Mouse (Mus musculus) liver, adult 2 months (tissue): ENCODE measurements around the gene Frmd4a. TPM values are rescaled to one million over a fixed set of nuclear protein-coding genes. Genes with fewer than 3 reads are reported as not detected.

ENCODE experiments used
- DNase-seq: peaks from one replicate; pipeline ENCODE4 v3.0.0-alpha.2; 2011; ENCODE audit warnings: low read depth, low spot score; ENCODE audit errors: extremely low read depth
- H3K27ac ChIP-seq: fragments of 200-500 bp; replicated peaks from 2 replicates; pipeline ENCODE4 v1.5.1; 2012; ENCODE audit warnings: low read depth, mild to moderate bottlenecking, control low read depth, inconsistent platforms, low read length; ENCODE audit not compliant: insufficient read depth
- H3K27me3 ChIP-seq: fragments of 200-500 bp; 2 replicates; pipeline ENCODE4 v1.6.1; 2012; ENCODE audit warnings: mild to moderate bottlenecking, moderate library complexity, low read length, inconsistent platforms; ENCODE audit not compliant: control insufficient read depth, insufficient read depth
- H3K36me3 ChIP-seq: fragments of 200-500 bp; 2 replicates; pipeline ENCODE4 v1.6.1; 2012; ENCODE audit warnings: low read length, inconsistent platforms; ENCODE audit not compliant: control insufficient read depth, insufficient read depth
- H3K4me1 ChIP-seq: fragments of 200-500 bp; 2 replicates; pipeline ENCODE4 v1.6.1; 2011; ENCODE audit warnings: low read length; ENCODE audit not compliant: control insufficient read depth, insufficient read depth
- H3K4me3 ChIP-seq: fragments of 200-500 bp; 2 replicates; pipeline ENCODE4 v1.5.1; 2011; ENCODE audit warnings: low read depth, mild to moderate bottlenecking, control low read depth, low read length, moderate library complexity; ENCODE audit not compliant: insufficient read depth
- H3K79me2 ChIP-seq: fragments of 200-500 bp; 2 replicates; pipeline ENCODE4 v1.6.1; 2012; ENCODE audit warnings: inconsistent platforms, mild to moderate bottlenecking, low read length, moderate library complexity; ENCODE audit not compliant: control insufficient read depth, insufficient read depth
- H3K9ac ChIP-seq: fragments of 200-500 bp; 2 replicates; pipeline ENCODE4 v1.6.1; 2012; ENCODE audit warnings: low read depth, mild to moderate bottlenecking, control low read depth, inconsistent platforms, low read length
- CTCF ChIP-seq: fragments of 200-500 bp; IDR thresholded peaks from 2 replicates; pipeline ENCODE4 v1.5.1; 2011; ENCODE audit warnings: low read depth, low read length, control low read depth
- POLR2A ChIP-seq: fragments of 200-500 bp; IDR thresholded peaks from 2 replicates; pipeline ENCODE4 v1.6.1; 2011; ENCODE audit warnings: low read length, control low read depth; ENCODE audit not compliant: insufficient read depth; ENCODE audit errors: extremely low read depth
- WGBS: fragments of 180-500 bp; shearing (Covaris S2); methylation state at CpG from one replicate; pipeline ENCODE4 v1.1.7; 2018; 5-methylcytosine and 5-hydroxymethylcytosine counted together
- polyA plus RNA-seq: library from polyadenylated mRNA; depleted of rRNA; stranded (reverse); fragments of >200 nt; gene quantifications from 2 replicates; pipeline ENCODE4 v1.2.3, GENCODE M21; 2012
- total RNA-seq: library from RNA; depleted of rRNA; stranded (reverse); fragments of >200 nt; gene quantifications from 2 replicates; pipeline ENCODE4 v1.2.3, GENCODE M21; 2014

Frmd4a gene
- total and polyA plus RNA-seq, 2 experiments = 2.1 to 3.1 TPM

- TF ChIP-seq POLR2A = no peak
- TF ChIP-seq CTCF = no peak
- 84% methylated on average over 5 of the region's 5 CpGs for WGBS
- Histone ChIP-seq H3K4me3 (no peak overlapping the region), H3K79me2 (no peaks in the 10 kb centered on the region), H3K36me3 (no peaks in the 10 kb centered on the region), H3K27me3 (no peaks in the 10 kb centered on the region), H3K27ac (0 out of 2 replicates have a peak overlapping the region, but pooled peaks have one; percentile 24), H3K4me1 (no peaks in the 10 kb centered on the region), H3K9ac (no peak overlapping the region)
- peak; percentile 33 for DNase-seq
Observed at GRCm38 (mm10) chr2:4460897-4461296, 443.4 kb downstream of the Frmd4a start.

- no peak overlapping the region for H3K27ac ChIP-seq
- DNase-seq = no peak
- whole genome bisulfite sequencing = 37% methylated on average over 2 of the region's 2 CpGs
- H3K4me3 ChIP-seq = no peak overlapping the region
- no peaks in the 10 kb centered on the region for H3K27me3 ChIP-seq
- H3K9ac ChIP-seq = no peak overlapping the region
- H3K36me3 ChIP-seq = no peaks in the 10 kb centered on the region
- no peaks in the 10 kb centered on the region for H3K4me1 ChIP-seq
- TF ChIP-seq POLR2A (no peak), CTCF (no peak)
- no peaks in the 10 kb centered on the region for H3K79me2 ChIP-seq
Observed at GRCm38 (mm10) chr2:4461514-4461913, 444.0 kb downstream of the Frmd4a start.

GRCm38 (mm10) chr2:4462480-4462879, 445.0 kb downstream of the Frmd4a start:
- H3K4me3 ChIP-seq = no peak overlapping the region
- no peak for TF ChIP-seq POLR2A
- no peak for TF ChIP-seq CTCF

GRCm38 (mm10) chr2:4466084-4466483, 448.6 kb downstream of the Frmd4a start:
- Histone ChIP-seq H3K27me3 (no peaks in the 10 kb centered on the region), H3K27ac (no peak overlapping the region; the same call in none of the 2 replicates), H3K9ac (no peak overlapping the region), H3K79me2 (no peaks in the 10 kb centered on the region), H3K4me1 (no peaks in the 10 kb centered on the region), H3K4me3 (no peak overlapping the region), H3K36me3 (no peaks in the 10 kb centered on the region)
- no peak for TF ChIP-seq CTCF
- TF ChIP-seq POLR2A = no peak
- 69% methylated on average over 3 of the region's 3 CpGs for WGBS
- peak; percentile 36 for DNase-seq

More at GRCm38 (mm10) chr2:4462480-4462879, 445.0 kb downstream of the Frmd4a start:
- Histone ChIP-seq H3K4me1 (no peaks in the 10 kb centered on the region), H3K79me2 (no peaks in the 10 kb centered on the region), H3K27ac (no peak overlapping the region), H3K36me3 (no peaks in the 10 kb centered on the region), H3K27me3 (no peaks in the 10 kb centered on the region), H3K9ac (no peak overlapping the region)
- 40% methylated on average over 11 of the region's 11 CpGs for WGBS
- no peak for DNase-seq

- Histone ChIP-seq H3K36me3 (no peaks in the 10 kb centered on the region), H3K79me2 (no peaks in the 10 kb centered on the region), H3K27me3 (no peaks in the 10 kb centered on the region), H3K4me1 (no peaks in the 10 kb centered on the region), H3K4me3 (no peak overlapping the region), H3K9ac (no peak overlapping the region), H3K27ac (no peak overlapping the region)
- TF ChIP-seq CTCF (no peak), POLR2A (no peak)
- 84% methylated on average over 7 of the region's 7 CpGs for whole genome bisulfite sequencing
- DNase-seq = no peak
Observed at GRCm38 (mm10) chr2:4467314-4467713, 449.8 kb downstream of the Frmd4a start.

- Histone ChIP-seq H3K4me3 (no peak overlapping the region), H3K79me2 (no peaks in the 10 kb centered on the region), H3K9ac (no peak overlapping the region), H3K27ac (no peak overlapping the region), H3K36me3 (no peaks in the 10 kb centered on the region), H3K27me3 (no peaks in the 10 kb centered on the region), H3K4me1 (no peaks in the 10 kb centered on the region; the same call in 1 of the 2 replicates)
- TF ChIP-seq CTCF = no peak
- TF ChIP-seq POLR2A = no peak
- 82% methylated on average over 7 of the region's 7 CpGs for WGBS
- DNase-seq = no peak
Observed at GRCm38 (mm10) chr2:4472760-4473480, 455.4 kb downstream of the Frmd4a start.
